Mouse (Mus musculus) lung, postnatal 14 days (tissue): ENCODE data around the gene Gm17949.
A peak's percentile ranks its signal among the peaks of the same experiment; 100 is the strongest.
"Not testable (repeated sequence)": the region's sequence is repeated elsewhere in the genome, so short reads cannot be mapped to it uniquely, and the experiment has no call there.

Source experiments
- DNase-seq: peaks from one replicate; pipeline ENCODE4 v3.0.0; 2021

Gm17949 gene

GRCm38 (mm10) chr17:57051679-57052078, 40.4 kb downstream of the Gm17949 start:
- DNase-seq: not testable (repeated sequence)

DNA sequence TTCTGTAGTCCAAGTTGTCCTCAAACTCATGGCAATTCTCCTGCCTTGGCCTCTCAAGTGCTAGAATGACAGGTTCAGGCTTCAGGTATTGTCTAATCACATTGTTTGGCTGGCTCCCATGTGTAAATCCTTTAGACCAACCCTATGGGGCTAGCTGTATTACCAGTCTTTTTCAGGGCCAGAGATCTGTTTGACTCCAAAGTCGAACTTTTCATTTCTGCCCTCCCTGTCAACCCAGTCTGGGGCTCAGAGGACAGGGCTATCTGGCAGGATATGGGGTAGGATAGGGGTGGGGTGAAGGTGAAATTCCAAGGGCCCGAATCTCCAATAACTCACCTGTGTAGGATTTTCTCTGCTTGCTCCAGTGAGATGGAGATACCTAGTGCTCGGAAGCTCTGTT, 45.0 kb downstream of the Gm17949 start:
- DNase-seq: no peak

DNA sequence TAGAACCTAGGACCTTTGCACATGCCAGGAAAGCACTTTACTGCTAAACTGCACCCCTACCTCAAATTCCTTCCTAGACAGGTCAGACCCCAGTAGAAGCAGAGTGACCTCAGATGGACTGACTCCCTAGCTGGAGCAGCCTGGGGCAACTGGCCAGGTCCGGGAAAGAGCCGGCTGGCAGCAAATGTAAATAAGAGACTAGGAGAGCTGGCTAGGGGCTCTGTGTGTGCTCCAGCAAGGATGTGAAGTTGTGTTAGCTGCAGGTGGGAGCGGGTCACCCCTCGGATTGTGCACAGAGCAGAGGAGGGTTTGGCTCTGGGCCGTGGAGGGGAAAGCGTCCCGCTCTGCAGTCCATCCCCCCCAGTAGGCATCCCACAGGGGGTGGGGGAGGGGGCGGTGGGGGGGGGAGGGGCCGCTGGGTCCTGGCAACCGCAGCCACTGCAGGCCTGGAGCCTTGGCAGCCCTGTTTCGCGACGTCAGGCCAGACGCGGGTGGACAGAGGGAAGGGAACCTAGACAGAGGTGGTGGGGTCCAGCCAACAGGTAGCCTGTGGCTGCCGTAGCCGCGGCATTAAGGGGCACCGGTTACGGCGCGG, 47.7 kb downstream of the Gm17949 start, which contains the start of gene Crb3:
TSS of gene Crb3 (plus strand) at position 215 of the 595 bp plus-strand sequence.
- peak; percentile 24 for DNase-seq

DNA sequence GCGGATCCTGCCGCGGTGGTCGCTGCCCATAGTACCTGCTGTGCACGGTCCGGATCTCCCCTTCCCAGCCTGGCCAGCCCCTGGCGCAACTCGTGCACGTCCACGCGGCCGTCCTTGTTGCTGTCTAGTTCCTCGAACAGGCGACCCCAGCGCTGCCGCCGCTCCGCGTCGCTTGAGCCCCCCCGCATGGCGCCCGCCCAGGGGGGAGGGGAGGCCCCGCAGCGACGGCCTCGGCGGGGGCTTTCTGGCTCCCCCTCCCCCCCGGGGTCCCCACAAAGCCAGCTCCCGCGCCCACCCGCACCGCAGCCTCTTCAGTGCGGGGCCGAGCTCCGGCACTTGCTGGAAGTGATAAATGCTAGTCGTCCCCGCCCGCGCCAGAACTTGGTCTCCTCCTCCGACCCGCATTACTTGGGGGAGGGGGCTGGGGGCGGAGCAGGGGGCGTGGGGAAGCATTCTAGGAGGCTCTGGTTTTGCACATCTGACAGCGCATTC, 48.3 kb downstream of the Gm17949 start, which contains the start of gene Slc25a23:
TSS of gene Slc25a23 (minus strand) at position 378 of the 492 bp plus-strand sequence.
- peak; percentile 68 for DNase-seq

- peak; percentile 94 for DNase-seq
Observed at GRCm38 (mm10) chr17:57060231-57060801, 49.0 kb downstream of the Gm17949 start.

- DNase-seq: no peak
Observed at GRCm38 (mm10) chr17:57061069-57061468, 49.8 kb downstream of the Gm17949 start.

GRCm38 (mm10) chr17:57062011-57062521, 50.8 kb downstream of the Gm17949 start:
- DNase-seq: peak; percentile 69

DNA sequence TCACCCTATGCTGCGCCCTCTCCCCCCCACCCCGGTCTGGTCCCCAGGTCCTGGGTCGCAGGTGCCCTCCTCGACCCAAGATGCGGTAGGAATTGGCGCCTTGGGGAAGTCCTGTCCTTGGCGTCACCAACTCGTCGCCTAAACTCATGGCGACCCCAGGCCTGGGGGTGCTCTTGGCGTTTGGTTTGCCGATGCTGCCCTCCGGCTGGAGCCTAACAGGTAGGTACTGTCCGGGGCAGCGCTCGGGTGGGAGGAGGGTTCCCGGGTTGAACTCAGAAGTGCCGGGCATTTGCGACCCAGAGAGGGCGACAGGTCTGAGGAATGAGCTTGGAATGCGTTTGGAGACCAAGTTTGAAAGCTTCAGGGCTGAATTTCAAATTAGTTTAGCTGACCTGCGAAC, 51.3 kb downstream of the Gm17949 start:
- no peak for DNase-seq

DNA sequence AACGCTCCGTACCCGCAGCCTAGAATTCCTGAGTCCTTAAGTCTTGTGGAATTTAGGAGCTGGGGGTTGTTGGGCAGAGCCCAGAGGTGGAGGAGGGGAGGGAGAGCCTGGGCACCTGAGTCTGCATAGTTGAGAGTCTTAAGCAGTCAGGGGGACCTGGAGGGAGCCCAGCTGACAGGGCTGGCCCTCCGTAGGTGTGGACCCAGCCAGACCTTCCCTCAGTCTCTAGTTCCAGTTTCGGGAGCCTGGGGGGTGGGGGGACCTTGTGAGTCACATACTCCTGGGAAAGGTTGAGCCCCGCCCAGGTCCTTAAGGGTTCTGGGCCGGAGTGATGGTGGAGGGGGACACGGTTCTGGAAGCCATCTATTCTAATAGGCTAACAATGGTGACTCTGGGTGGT, 51.8 kb downstream of the Gm17949 start:
- peak; percentile 27 for DNase-seq

DNA sequence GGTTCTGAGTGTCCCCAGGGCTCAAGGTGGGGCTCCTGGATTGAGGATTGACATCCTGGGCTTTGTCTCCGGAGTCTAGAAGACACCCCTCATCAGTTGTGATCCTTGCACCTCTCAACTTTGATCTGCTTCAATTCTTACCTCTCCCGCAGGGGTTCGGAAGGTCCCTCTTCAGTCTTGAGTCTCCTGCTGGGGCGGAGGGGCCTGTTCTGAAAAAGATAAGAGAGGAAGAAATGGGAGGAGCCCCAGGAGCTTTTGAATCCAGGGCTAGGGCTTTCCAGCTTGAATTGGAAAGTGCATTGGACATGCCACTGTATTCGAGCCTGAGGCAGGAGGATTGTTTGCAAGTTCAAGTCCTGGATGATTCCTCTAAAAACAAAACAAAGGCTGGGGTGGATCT, 55.6 kb downstream of the Gm17949 start:
- no peak for DNase-seq

DNA sequence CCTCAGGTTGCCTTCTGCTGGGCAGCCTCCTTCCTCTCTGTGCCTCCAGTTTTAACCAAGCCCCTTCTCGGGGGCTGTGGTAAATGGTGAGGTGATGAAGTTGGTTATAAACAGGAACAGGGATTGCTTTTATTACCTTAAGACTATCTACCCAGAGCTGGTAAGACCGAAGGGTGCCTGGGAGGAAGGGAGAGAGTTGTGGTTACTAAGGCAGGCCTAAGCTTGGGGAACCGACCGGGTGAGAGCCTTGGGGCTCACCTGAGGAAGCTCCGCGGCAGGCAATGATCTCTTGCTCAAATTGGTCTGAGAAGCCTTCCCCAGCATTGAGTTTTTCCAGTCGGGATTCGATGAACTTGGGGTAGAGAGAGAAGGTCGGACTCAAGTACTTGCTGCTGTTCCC, 59.0 kb downstream of the Gm17949 start:
- DNase-seq: no peak

DNA sequence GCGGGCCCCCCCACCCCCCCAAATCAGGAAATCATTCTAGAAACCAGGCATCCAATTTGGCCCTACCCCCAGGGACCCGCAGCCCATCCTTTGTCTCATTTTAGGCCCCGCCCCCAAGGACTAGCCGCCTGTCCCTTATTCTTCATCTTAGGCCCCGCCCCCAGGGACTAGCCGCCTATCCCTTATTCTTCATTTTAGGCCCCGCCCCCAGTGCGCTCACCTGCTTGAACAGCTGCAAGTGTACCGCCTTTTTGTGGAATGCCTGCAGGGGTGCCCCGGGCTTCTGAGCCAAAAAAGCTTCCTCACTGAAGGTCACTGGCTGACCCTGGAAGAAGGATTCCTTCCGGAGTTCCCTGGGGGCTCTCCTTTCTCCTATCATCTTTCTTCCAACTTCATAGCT, 59.4 kb downstream of the Gm17949 start:
- peak; percentile 31 for DNase-seq
